ENCODE assay signal across 9 mouse cellular contexts in the genomic region with DNA sequence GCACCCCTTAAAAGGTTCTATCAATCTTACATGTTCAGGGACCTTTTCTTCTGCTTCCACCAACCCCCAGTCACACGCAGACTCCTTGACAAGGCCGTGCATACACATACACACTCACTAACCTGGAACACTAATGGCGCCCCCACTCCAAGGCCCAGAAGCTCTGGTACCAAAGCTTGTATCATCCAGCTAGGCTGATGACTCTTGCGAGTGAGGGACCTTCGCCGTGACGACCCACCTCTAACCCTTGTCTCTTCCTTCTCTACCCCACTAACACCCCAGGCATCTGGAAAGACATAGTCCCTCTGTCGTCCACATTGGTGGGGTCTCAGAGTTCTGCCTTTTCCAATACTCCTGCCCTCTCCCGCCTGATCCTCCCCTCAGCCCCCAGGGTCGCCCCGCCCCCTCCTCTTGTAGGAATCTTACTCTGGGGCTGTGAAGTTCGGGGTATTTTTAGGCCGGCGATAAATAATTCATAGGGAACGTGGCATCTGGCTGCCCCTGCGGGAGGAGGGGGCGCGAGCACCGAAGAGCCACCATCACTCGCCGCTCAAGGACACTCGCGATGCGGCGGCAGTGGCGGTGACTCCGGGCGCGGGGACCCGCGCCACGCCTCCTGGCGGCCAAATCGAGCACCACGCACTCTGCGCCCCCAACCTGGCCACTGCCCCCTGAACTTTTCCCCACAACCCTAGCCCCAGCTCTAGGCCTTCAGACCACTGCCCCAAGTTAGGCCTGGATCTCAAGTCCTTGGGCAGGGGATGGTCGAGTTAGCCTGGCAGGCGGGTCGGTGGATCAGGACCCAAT. TPM values are rescaled to one million over a fixed set of nuclear protein-coding genes. Genes with fewer than 3 reads are reported as not detected.
DNase-seq lines count a peak whose midpoint lies in the region; ATAC-seq and TF ChIP-seq lines count a peak whose summit lies in the region.
"Had no signal": no experiment of that assay in that cellular context is flagged by ENCODE, and none has a peak within 500 bp of the region (broad histone marks: within the 10 kb centered on the region; RNA-seq: fewer than 3 reads in every experiment).

No protein-coding gene starts in this region.

- H3K4me3 ChIP-seq in lung, postnatal 0 days (ENCODE audit: low read depth, low read length) = no peak overlapping the region
- peak overlapping the region; percentile 22 for H3K4me3 ChIP-seq in hindbrain, embryonic 15.5 days
- peak overlapping the region; percentile 24 for H3K4me3 ChIP-seq in midbrain, embryonic 13.5 days (replicated peaks)

- H3K9ac ChIP-seq in lung, postnatal 0 days (replicated peaks; ENCODE audit: low read depth) = no peak overlapping the region
- H3K9ac ChIP-seq in hindbrain, embryonic 15.5 days = no peak overlapping the region
- no peak overlapping the region for H3K9ac ChIP-seq in midbrain, embryonic 13.5 days (replicated peaks)

- no peaks in the 10 kb centered on the region; the same call in 1 of the 2 replicates for H3K4me1 ChIP-seq in lung, postnatal 0 days (ENCODE audit: insufficient read depth, low read depth, low read length)
- H3K4me1 ChIP-seq in hindbrain, embryonic 15.5 days (replicated peaks) = peaks cover 25% of the 10 kb centered on the region
- H3K4me1 ChIP-seq in midbrain, embryonic 13.5 days (replicated peaks) = peaks cover 26% of the 10 kb centered on the region

- no peak for TF ChIP-seq EP300 in lung, postnatal 0 days (IDR thresholded peaks at IDR 0.05)

- 0 out of 2 replicates have a peak, but pooled peaks cover 4% of the 10 kb centered on the region for H3K36me3 ChIP-seq in lung, postnatal 0 days (ENCODE audit: insufficient read depth, low read length)
- H3K36me3 ChIP-seq in hindbrain, embryonic 15.5 days = peaks cover 10% of the 10 kb centered on the region; the same call in 1 of the 2 replicates
- H3K36me3 ChIP-seq in midbrain, embryonic 13.5 days = peaks cover 21% of the 10 kb centered on the region

- WGBS in lung, postnatal 0 days = 8% methylated on average over 35 of the region's 39 CpGs
- 8% methylated on average over 39 of the region's 39 CpGs for WGBS in hindbrain, embryonic 15.5 days
- 6% methylated on average over 39 of the region's 39 CpGs for WGBS in midbrain, embryonic 13.5 days

- no peak overlapping the region for H3K27ac ChIP-seq in lung, postnatal 0 days (ENCODE audit: low read length)
- no peak overlapping the region for H3K27ac ChIP-seq in hindbrain, embryonic 15.5 days (replicated peaks)
- no peak overlapping the region for H3K27ac ChIP-seq in midbrain, embryonic 13.5 days

- TF ChIP-seq CTCF in lung, postnatal 0 days (IDR thresholded peaks at IDR 0.05) = peak; percentile 75

- H3K9me3 ChIP-seq in lung, postnatal 0 days (ENCODE audit: low read length) = no peaks in the 10 kb centered on the region
- H3K9me3 ChIP-seq in hindbrain, embryonic 15.5 days = no peaks in the 10 kb centered on the region
- no peaks in the 10 kb centered on the region for H3K9me3 ChIP-seq in midbrain, embryonic 13.5 days

- peak overlapping the region; percentile 27; the same call in 1 of the 2 replicates for H3K4me2 ChIP-seq in lung, postnatal 0 days (replicated peaks; ENCODE audit: low read depth, low read length)
- H3K4me2 ChIP-seq in hindbrain, embryonic 15.5 days = peak overlapping the region; percentile 46
- H3K4me2 ChIP-seq in midbrain, embryonic 13.5 days (replicated peaks) = peak overlapping the region; percentile 51

- peaks cover 78% of the 10 kb centered on the region for H3K27me3 ChIP-seq in lung, postnatal 0 days (replicated peaks; ENCODE audit: insufficient read depth, low read length)
- peaks cover 93% of the 10 kb centered on the region for H3K27me3 ChIP-seq in hindbrain, embryonic 15.5 days
- H3K27me3 ChIP-seq in midbrain, embryonic 13.5 days = peaks cover 96% of the 10 kb centered on the region

- ATAC-seq in lung, postnatal 0 days = no peak; the same call in 1 of the 2 replicates
- ATAC-seq in hindbrain, embryonic 15.5 days (ENCODE audit: low FRiP score, low read depth) = no peak
- 0 out of 2 replicates have a peak, but pooled peaks have one; percentile 34 for ATAC-seq in midbrain, embryonic 13.5 days

- DNase-seq in adrenal gland, postnatal 14 days = peak; percentile 54
- no peak for DNase-seq in adrenal gland, postnatal 25 days
- DNase-seq in lung, postnatal 0 days (ENCODE audit: low spot score) = no peak
- DNase-seq in lung, postnatal 4 days = no peak
- DNase-seq in urinary bladder, adult 18-20 months (ENCODE audit: low spot score in 2 of 2) = no peak
- no peak for DNase-seq in urinary bladder, postnatal 36 days (ENCODE audit: low spot score in 2 of 2)

RNA-seq across cellular contexts. Expression of a gene that starts 2.0 kb away (rescaled TPM):
- total RNA-seq in adrenal gland, postnatal 14 days (2021) = 0.90 and 0.96 TPM in 2 replicates
- 2.5 and 3.5 TPM in 2 replicates for total RNA-seq in adrenal gland, postnatal 25 days (2021)
- polyA plus RNA-seq in lung, postnatal 0 days (2015; fragmentation: Nextera tagmentation; extraction: Ambion mirVana) = 0.11 TPM in 2 replicates
- 0.64 and 0.73 TPM in 2 replicates for polyA plus RNA-seq in hindbrain, embryonic 15.5 days (2015; fragmentation: Nextera tagmentation; extraction: Ambion mirVana)
- polyA plus RNA-seq in midbrain, embryonic 13.5 days (2015; fragmentation: Nextera tagmentation; extraction: Ambion mirVana) = 0.06 and 0.12 TPM in 2 replicates
- polyA plus RNA-seq: gonadal fat pad, adult 2 months had no signal

RNA-seq across cellular contexts. Expression of a gene that starts 11.8 kb away (rescaled TPM):
- total RNA-seq in adrenal gland, postnatal 14 days (2021) = 592 and 605 TPM in 2 replicates
- 1,338 and 1,408 TPM in 2 replicates for total RNA-seq in adrenal gland, postnatal 25 days (2021)
- polyA plus RNA-seq in lung, postnatal 0 days (2015; fragmentation: Nextera tagmentation; extraction: Ambion mirVana) = 6.9 and 7.9 TPM in 2 replicates
- polyA plus RNA-seq in hindbrain, embryonic 15.5 days (2015; fragmentation: Nextera tagmentation; extraction: Ambion mirVana) = 21.3 and 21.6 TPM in 2 replicates
- polyA plus RNA-seq in midbrain, embryonic 13.5 days (2015; fragmentation: Nextera tagmentation; extraction: Ambion mirVana) = 19.3 and 24.1 TPM in 2 replicates

RNA-seq across cellular contexts. Expression of a gene that starts 32.4 kb away (rescaled TPM):
- total RNA-seq in adrenal gland, postnatal 14 days (2021) = 18.4 and 21.2 TPM in 2 replicates
- total RNA-seq in adrenal gland, postnatal 25 days (2021) = 75.5 and 93.9 TPM in 2 replicates
- polyA plus RNA-seq in lung, postnatal 0 days (2015; fragmentation: Nextera tagmentation; extraction: Ambion mirVana) = 0.17 and 0.24 TPM in 2 replicates
- polyA plus RNA-seq in hindbrain, embryonic 15.5 days (2015; fragmentation: Nextera tagmentation; extraction: Ambion mirVana) = 1.3 and 1.5 TPM in 2 replicates
- 0.41 and 0.43 TPM in 2 replicates for polyA plus RNA-seq in midbrain, embryonic 13.5 days (2015; fragmentation: Nextera tagmentation; extraction: Ambion mirVana)

RNA-seq across cellular contexts. Expression of a gene that starts 41.9 kb away (rescaled TPM):
- not detected in 2 replicates for total RNA-seq in adrenal gland, postnatal 14 days (2021)
- not detected in 2 replicates for total RNA-seq in adrenal gland, postnatal 25 days (2021)
- polyA plus RNA-seq in lung, postnatal 0 days (2015; fragmentation: Nextera tagmentation; extraction: Ambion mirVana) = not detected in 2 replicates
- 0.07 and 0.34 TPM in 2 replicates for polyA plus RNA-seq in hindbrain, embryonic 15.5 days (2015; fragmentation: Nextera tagmentation; extraction: Ambion mirVana)
- not detected in 2 replicates for polyA plus RNA-seq in midbrain, embryonic 13.5 days (2015; fragmentation: Nextera tagmentation; extraction: Ambion mirVana)
- polyA plus RNA-seq: gonadal fat pad, adult 2 months had no signal

RNA-seq across cellular contexts. Expression of a gene that starts 56.8 kb away (rescaled TPM):
- 0.33 and 0.38 TPM in 2 replicates for total RNA-seq in adrenal gland, postnatal 14 days (2021)
- 0.62 and 0.79 TPM in 2 replicates for total RNA-seq in adrenal gland, postnatal 25 days (2021)
- polyA plus RNA-seq in lung, postnatal 0 days (2015; fragmentation: Nextera tagmentation; extraction: Ambion mirVana) = not detected in 2 replicates
- 0.06 and 0.38 TPM in 2 replicates for polyA plus RNA-seq in hindbrain, embryonic 15.5 days (2015; fragmentation: Nextera tagmentation; extraction: Ambion mirVana)
- polyA plus RNA-seq in midbrain, embryonic 13.5 days (2015; fragmentation: Nextera tagmentation; extraction: Ambion mirVana) = 0.05 TPM in 1 of 2 replicates, not detected in the other
- polyA plus RNA-seq: gonadal fat pad, adult 2 months had no signal
